Mouse (Mus musculus) skeletal muscle tissue, postnatal 0 days (tissue): Measurements from ENCODE around the gene Slc22a17. TPM values are rescaled to one million over a fixed set of nuclear protein-coding genes. Genes with fewer than 3 reads are reported as not detected.
A peak's percentile ranks its signal among the peaks of the same experiment; 100 is the strongest.

Experiments used
- microRNA counts: library from miRNA; unstranded; fragments of <30 nt; microRNA quantifications from one replicate; lab custom pipeline; 2015
- microRNA-seq, 2 experiments: library from miRNA; unstranded; fragments of <30 nt; microRNA quantifications; one replicate each; pipeline ENCODE4; 2016
- polyA plus RNA-seq: library from polyadenylated mRNA; unstranded; fragments of >200 nt; fragmentation: Nextera tagmentation; extraction: Ambion mirVana; gene quantifications from 2 replicates; pipeline ENCODE4 v1.2.1, GENCODE M21; 2015

Gene Slc22a17
- 15.8 and 18.4 TPM in 2 replicates for polyA plus RNA-seq

GRCm38 (mm10) chr14:54912886-54913285 lies at the start of gene Slc22a17:
Gene Slc22a17, minus strand, starts transcription at chr14:54913132.

GRCm38 (mm10) chr14:54935904-54936830 lies 23.2 kb upstream of the Slc22a17 start, which contains the start of gene Cmtm5:
Gene Cmtm5, plus strand, starts transcription at chr14:54936261.

GRCm38 (mm10) chr14:54932645-54933150 lies 19.8 kb upstream of the Slc22a17 start, which contains the start of gene Il25:
Gene Il25, plus strand, starts transcription at chr14:54932695.

GRCm38 (mm10) chr14:54925349-54926342 lies 12.7 kb upstream of the Slc22a17 start, which contains the start of gene Efs:
Gene Efs, minus strand, starts transcription at chr14:54926126.

GRCm38 (mm10) chr14:54892200-54892599 lies 20.7 kb downstream of the Slc22a17 start, which contains the start of gene Pabpn1:
Gene Pabpn1, plus strand, starts transcription at chr14:54892500.

GRCm38 (mm10) chr14:54883154-54884021 lies 29.5 kb downstream of the Slc22a17 start, which contains the start of the genes Bcl2l2 and Gm20521:
Gene Bcl2l2, plus strand, starts transcription at chr14:54883377.
Gene Gm20521, plus strand, starts transcription at chr14:54883441.

GRCm38 (mm10) chr14:54877048-54877715 lies 35.8 kb downstream of the Slc22a17 start, which contains the start of gene Ppp1r3e:
Gene Ppp1r3e, minus strand, starts transcription at chr14:54877550.

GRCm38 (mm10) chr14:54870861-54871260 lies 42.1 kb downstream of the Slc22a17 start, which contains the start of gene Homez:
Gene Homez, minus strand, starts transcription at chr14:54870961.

MicroRNA genes within 50 kb of the gene (microRNA counts, 519-probe panel; counts per million panel counts)
- 296 counts per million, percentile 58 among the panel's probes with 10 or more counts for microRNA mmu-miR-208a (lab: Ali Mortazavi, UCI)

Small RNA genes within 50 kb of the gene (microRNA-seq; reads per million reads assigned to microRNA genes)
- 13.3 to 14.4 reads per million in 2 experiments for gene Mir208a

Other genes with a start within 250 kb of the Slc22a17 start
- gene 1700123O20Rik, start 226.9 kb downstream of the Slc22a17 start, polyA plus RNA-seq: 44.2 and 47.3 TPM in 2 replicates
- 42.8 and 46.2 TPM in 2 replicates for gene Acin1, start 226.2 kb downstream of the Slc22a17 start, polyA plus RNA-seq
- gene Gm29776, start 214.3 kb downstream of the Slc22a17 start, polyA plus RNA-seq: 0.11 and 0.12 TPM in 2 replicates
- gene Cebpe, start 201.0 kb downstream of the Slc22a17 start, polyA plus RNA-seq: not detected in 2 replicates
- 3.8 and 5.9 TPM in 2 replicates for gene Slc7a8, start 131.2 kb downstream of the Slc22a17 start, polyA plus RNA-seq
- not detected in 2 replicates for gene Rnf212b, start 99.0 kb downstream of the Slc22a17 start, polyA plus RNA-seq
- gene Homez, start 42.2 kb downstream of the Slc22a17 start, polyA plus RNA-seq: 3.6 and 4.1 TPM in 2 replicates
- 0.97 and 2.3 TPM in 2 replicates for gene Ppp1r3e, start 35.6 kb downstream of the Slc22a17 start, polyA plus RNA-seq
- gene Bcl2l2, start 29.8 kb downstream of the Slc22a17 start, polyA plus RNA-seq: 2.9 and 3.6 TPM in 2 replicates
- 0.12 and 0.30 TPM in 2 replicates for gene Gm20521, start 29.7 kb downstream of the Slc22a17 start, polyA plus RNA-seq
- 36.7 and 49.3 TPM in 2 replicates for gene Pabpn1, start 20.6 kb downstream of the Slc22a17 start, polyA plus RNA-seq
- gene Efs, start 13.0 kb upstream of the Slc22a17 start, polyA plus RNA-seq: 14.8 and 17.7 TPM in 2 replicates
- 0.45 and 0.50 TPM in 2 replicates for gene Il25, start 19.6 kb upstream of the Slc22a17 start, polyA plus RNA-seq
- 8.2 and 10.1 TPM in 2 replicates for gene Cmtm5, start 23.1 kb upstream of the Slc22a17 start, polyA plus RNA-seq
- 20.8 and 25.5 TPM in 2 replicates for gene Myh6, start 53.8 kb upstream of the Slc22a17 start, polyA plus RNA-seq
- not detected in 2 replicates for gene Gm17428, start 63.8 kb upstream of the Slc22a17 start, polyA plus RNA-seq
- 228 and 232 TPM in 2 replicates for gene Myh7, start 81.5 kb upstream of the Slc22a17 start, polyA plus RNA-seq
- 42.6 and 46.5 TPM in 2 replicates for gene Ngdn, start 102.3 kb upstream of the Slc22a17 start, polyA plus RNA-seq
- 0.94 TPM in 2 replicates for gene Zfhx2, start 179.2 kb upstream of the Slc22a17 start, polyA plus RNA-seq
- 11.7 and 12.7 TPM in 2 replicates for gene Thtpa, start 181.7 kb upstream of the Slc22a17 start, polyA plus RNA-seq
- 5.8 and 6.8 TPM in 2 replicates for gene Ap1g2, start 193.5 kb upstream of the Slc22a17 start, polyA plus RNA-seq
- 0.37 and 0.58 TPM in 2 replicates for gene Jph4, start 203.8 kb upstream of the Slc22a17 start, polyA plus RNA-seq